Comparison of ENCODE assay signal across 25 mouse cellular contexts in genomic region chr13:102447310-102447709, GRCm38 (mm10).
A peak's percentile ranks its signal among the peaks of the same experiment; 100 is the strongest.
DNase-seq lines count a peak whose midpoint lies in the region; ATAC-seq and TF ChIP-seq lines count a peak whose summit lies in the region.
"Had no signal": no experiment of that assay in that cellular context is flagged by ENCODE, and none has a peak within 500 bp of the region (broad histone marks: within the 10 kb centered on the region; RNA-seq: fewer than 3 reads in every experiment).

No protein-coding gene starts in this region.

- TF ChIP-seq CTCF in kidney, postnatal 0 days (IDR thresholded peaks at IDR 0.05; ENCODE audit: low read depth), result no peak

- no peaks in the 10 kb centered on the region for H3K27me3 ChIP-seq in embryonic facial prominence, embryonic 11.5 days (ENCODE audit: control insufficient read depth, insufficient read depth, low read length)
- H3K27me3 ChIP-seq in embryonic facial prominence, embryonic 10.5 days (replicated peaks; ENCODE audit: low read depth, poor library complexity, severe bottlenecking), result peaks cover 7% of the 10 kb centered on the region; the same call in 1 of the 2 replicates
- H3K27me3 ChIP-seq in kidney, postnatal 0 days (ENCODE audit: insufficient read depth, low read length), result no peaks in the 10 kb centered on the region
- no peaks in the 10 kb centered on the region for H3K27me3 ChIP-seq in lung, embryonic 16.5 days (ENCODE audit: control insufficient read depth, insufficient read depth, low read depth, low read length)
- no peaks in the 10 kb centered on the region for H3K27me3 ChIP-seq in forebrain, embryonic 15.5 days
- H3K27me3 ChIP-seq: CH12.LX; embryonic facial prominence, embryonic 15.5 days; hindbrain, embryonic 15.5 days; limb, embryonic 15.5 days; liver, embryonic 13.5 days; neural tube, embryonic 13.5 days had no signal

- H3K9ac ChIP-seq in embryonic facial prominence, embryonic 11.5 days (replicated peaks; ENCODE audit: low read length), result no peak overlapping the region
- no peak overlapping the region for H3K9ac ChIP-seq in kidney, postnatal 0 days (ENCODE audit: low read depth, low read length)
- no peak overlapping the region for H3K9ac ChIP-seq in lung, embryonic 16.5 days (ENCODE audit: low read length)
- H3K9ac ChIP-seq in forebrain, embryonic 15.5 days (replicated peaks), result no peak overlapping the region
- H3K9ac ChIP-seq: embryonic facial prominence, embryonic 15.5 days; forebrain, embryonic 12.5 days; hindbrain, embryonic 15.5 days; limb, embryonic 15.5 days; liver, embryonic 13.5 days; midbrain, embryonic 13.5 days; neural tube, embryonic 13.5 days had no signal

- H3K4me3 ChIP-seq in embryonic facial prominence, embryonic 11.5 days (ENCODE audit: low read depth, low read length), result no peak overlapping the region
- H3K4me3 ChIP-seq in embryonic facial prominence, embryonic 10.5 days, result no peak overlapping the region
- no peak overlapping the region for H3K4me3 ChIP-seq in kidney, postnatal 0 days (replicated peaks; ENCODE audit: low read depth, low read length)
- H3K4me3 ChIP-seq in lung, embryonic 16.5 days (ENCODE audit: low read length), result no peak overlapping the region
- H3K4me3 ChIP-seq in forebrain, embryonic 15.5 days, result no peak overlapping the region
- H3K4me3 ChIP-seq: embryonic facial prominence, embryonic 15.5 days; forebrain, embryonic 12.5 days; hindbrain, embryonic 10.5 days; hindbrain, embryonic 15.5 days; limb, embryonic 15.5 days; liver, embryonic 13.5 days; midbrain, embryonic 13.5 days; neural tube, embryonic 13.5 days had no signal

- H3K9me3 ChIP-seq in embryonic facial prominence, embryonic 11.5 days (replicated peaks; ENCODE audit: control insufficient read depth, low read length), result no peaks in the 10 kb centered on the region
- no peaks in the 10 kb centered on the region for H3K9me3 ChIP-seq in embryonic facial prominence, embryonic 10.5 days
- no peaks in the 10 kb centered on the region for H3K9me3 ChIP-seq in kidney, postnatal 0 days (replicated peaks; ENCODE audit: low read length)
- H3K9me3 ChIP-seq in lung, embryonic 16.5 days (ENCODE audit: control insufficient read depth, low read length), result no peaks in the 10 kb centered on the region
- no peaks in the 10 kb centered on the region for H3K9me3 ChIP-seq in forebrain, embryonic 15.5 days
- H3K9me3 ChIP-seq: embryonic facial prominence, embryonic 15.5 days; forebrain, embryonic 12.5 days; hindbrain, embryonic 10.5 days; hindbrain, embryonic 15.5 days; limb, embryonic 15.5 days; liver, embryonic 13.5 days; midbrain, embryonic 13.5 days; neural tube, embryonic 13.5 days had no signal

- DNase-seq in embryonic facial prominence, embryonic 11.5 days (ENCODE audit: low spot score), result peak; percentile 12
- no peak for DNase-seq in embryonic facial prominence, embryonic 10.5 days (ENCODE audit: low spot score)
- peak; percentile 91 for DNase-seq in kidney, postnatal 0 days (ENCODE audit: low spot score)
- DNase-seq in kidney, adult 11 months, result no peak
- no peak for DNase-seq in lung, postnatal 10 days
- DNase-seq: cerebellum, adult 11 months; cerebellum, adult 9-11 months; embryo, embryonic 11 days; gastrocnemius, postnatal 10 days; heart, postnatal 14 days; liver, embryonic 13.5 days; lung, adult 2 months; thymus, postnatal 14 days had no signal

- no peak for ATAC-seq in embryonic facial prominence, embryonic 11.5 days (replicated peaks; ENCODE audit: insufficient number of reproducible peaks, low FRiP score, low TSS enrichment, low read depth)
- no peak for ATAC-seq in kidney, postnatal 0 days (replicated peaks; ENCODE audit: low FRiP score, low read depth)
- peak; percentile 57; the same call in 1 of the 2 replicates for ATAC-seq in lung, embryonic 16.5 days (ENCODE audit: low read depth)
- no peak for ATAC-seq in forebrain, embryonic 15.5 days (replicated peaks)
- ATAC-seq: inflammation-experienced regulatory T-cells, adult 6 months; midbrain, embryonic 13.5 days had no signal

- 53% methylated on average over 5 of the region's 5 CpGs for WGBS in embryonic facial prominence, embryonic 11.5 days
- WGBS in embryonic facial prominence, embryonic 10.5 days, result 63% methylated on average over 5 of the region's 5 CpGs
- WGBS in kidney, postnatal 0 days, result 47% methylated on average over 5 of the region's 5 CpGs
- 47% methylated on average over 5 of the region's 5 CpGs for WGBS in lung, embryonic 16.5 days
- 89% methylated on average over 5 of the region's 5 CpGs for WGBS in forebrain, embryonic 15.5 days

- no peak overlapping the region for H3K4me2 ChIP-seq in embryonic facial prominence, embryonic 11.5 days (ENCODE audit: low read depth, low read length)
- no peak overlapping the region for H3K4me2 ChIP-seq in kidney, postnatal 0 days (ENCODE audit: low read length)
- H3K4me2 ChIP-seq in lung, embryonic 16.5 days (ENCODE audit: low read depth, low read length), result no peak overlapping the region
- H3K4me2 ChIP-seq in forebrain, embryonic 15.5 days (replicated peaks), result no peak overlapping the region
- H3K4me2 ChIP-seq: embryonic facial prominence, embryonic 15.5 days; forebrain, embryonic 12.5 days; hindbrain, embryonic 15.5 days; limb, embryonic 15.5 days; liver, embryonic 13.5 days; midbrain, embryonic 13.5 days; neural tube, embryonic 13.5 days had no signal

- H3K27ac ChIP-seq in embryonic facial prominence, embryonic 11.5 days (replicated peaks; ENCODE audit: low read depth, low read length), result no peak overlapping the region
- H3K27ac ChIP-seq in embryonic facial prominence, embryonic 10.5 days (replicated peaks), result no peak overlapping the region
- H3K27ac ChIP-seq in kidney, postnatal 0 days, result peak overlapping the region; percentile 73
- peak overlapping the region; percentile 65 for H3K27ac ChIP-seq in lung, embryonic 16.5 days (ENCODE audit: low read length)
- H3K27ac ChIP-seq in forebrain, embryonic 15.5 days (replicated peaks), result no peak overlapping the region
- H3K27ac ChIP-seq: embryonic facial prominence, embryonic 15.5 days; forebrain, embryonic 12.5 days; hindbrain, embryonic 10.5 days; hindbrain, embryonic 15.5 days; limb, embryonic 15.5 days; liver, embryonic 13.5 days; macrophage; midbrain, embryonic 13.5 days; neural tube, embryonic 13.5 days had no signal

- no peaks in the 10 kb centered on the region for H3K36me3 ChIP-seq in embryonic facial prominence, embryonic 11.5 days (replicated peaks; ENCODE audit: control insufficient read depth, insufficient read depth, low read depth, low read length)
- no peaks in the 10 kb centered on the region for H3K36me3 ChIP-seq in embryonic facial prominence, embryonic 10.5 days (replicated peaks)
- H3K36me3 ChIP-seq in kidney, postnatal 0 days (ENCODE audit: insufficient read depth, low read length), result no peaks in the 10 kb centered on the region
- H3K36me3 ChIP-seq in lung, embryonic 16.5 days (ENCODE audit: control insufficient read depth, insufficient read depth, low read length), result no peaks in the 10 kb centered on the region
- H3K36me3 ChIP-seq in forebrain, embryonic 15.5 days, result no peaks in the 10 kb centered on the region
- H3K36me3 ChIP-seq: embryonic facial prominence, embryonic 15.5 days; forebrain, embryonic 12.5 days; hindbrain, embryonic 10.5 days; hindbrain, embryonic 15.5 days; limb, embryonic 15.5 days; liver, embryonic 13.5 days; midbrain, embryonic 13.5 days; neural tube, embryonic 13.5 days had no signal

- H3K4me1 ChIP-seq in embryonic facial prominence, embryonic 11.5 days (ENCODE audit: control insufficient read depth, insufficient read depth, low read length), result no peaks in the 10 kb centered on the region
- H3K4me1 ChIP-seq in embryonic facial prominence, embryonic 10.5 days, result peaks cover 13% of the 10 kb centered on the region
- H3K4me1 ChIP-seq in kidney, postnatal 0 days (replicated peaks; ENCODE audit: insufficient read depth, low read length), result no peaks in the 10 kb centered on the region
- H3K4me1 ChIP-seq in lung, embryonic 16.5 days (replicated peaks; ENCODE audit: control insufficient read depth, insufficient read depth, low read length), result no peaks in the 10 kb centered on the region; the same call in 1 of the 2 replicates
- H3K4me1 ChIP-seq in forebrain, embryonic 15.5 days, result 0 out of 2 replicates have a peak, but pooled peaks cover 2% of the 10 kb centered on the region
- H3K4me1 ChIP-seq: embryonic facial prominence, embryonic 15.5 days; limb, embryonic 15.5 days; liver, embryonic 13.5 days had no signal

Comparison
In these comparisons a context has a peak if more than half of its experiments do, and no peak if none do; other contexts are left out.
1. DNase-seq: peak in embryonic facial prominence, embryonic 11.5 days (single experiment) and kidney, postnatal 0 days (single experiment); none in embryonic facial prominence, embryonic 10.5 days (single experiment), kidney, adult 11 months (single experiment) and lung, postnatal 10 days (single experiment).
2. H3K27ac ChIP-seq: peak in kidney, postnatal 0 days (single experiment) and lung, embryonic 16.5 days (single experiment); none in embryonic facial prominence, embryonic 11.5 days (single experiment), embryonic facial prominence, embryonic 10.5 days (single experiment) and forebrain, embryonic 15.5 days (single experiment).